Mouse (Mus musculus): Measurements from ENCODE around the gene Carf.

Carf gene

GRCm38 (mm10) chr1:60179932-60180783 is 82.1 kb downstream of the Carf start, which contains the start of gene Nbeal1:
Gene Nbeal1, plus strand, starts transcription at chr1:60180599.
- in situ Hi-C loops (cut with MseI, MboI), result no loop called here

- in situ Hi-C loops (cut with MseI, MboI), result no loop called here
These were observed 82.8 kb downstream of the Carf start for GRCm38 (mm10) chr1:60180784-60181221.

GRCm38 (mm10) chr1:60188454-60188853 is 90.4 kb downstream of the Carf start:
- in situ Hi-C loops (cut with MseI, MboI), result no loop called here

- in situ Hi-C loops (cut with MseI, MboI), result no loop called here
These were observed 98.8 kb downstream of the Carf start for GRCm38 (mm10) chr1:60196813-60197212.

- in situ Hi-C loops (cut with MseI, MboI), result no loop called here
These were observed 101.0 kb downstream of the Carf start for GRCm38 (mm10) chr1:60199006-60199405.

Data from mouse trophoblast stem cell (cell line).